Mouse (Mus musculus): ENCODE results near the gene Ccr10. TPM values are rescaled to one million over a fixed set of nuclear protein-coding genes. Genes with fewer than 3 reads are reported as not detected.
"Not testable (repeated sequence)": the region's sequence is repeated elsewhere in the genome, so short reads cannot be mapped to it uniquely, and the experiment has no call there.

Ccr10 gene
- polyA plus RNA-seq, 1 experiment from 2014 or later: 0.23 TPM

DNA sequence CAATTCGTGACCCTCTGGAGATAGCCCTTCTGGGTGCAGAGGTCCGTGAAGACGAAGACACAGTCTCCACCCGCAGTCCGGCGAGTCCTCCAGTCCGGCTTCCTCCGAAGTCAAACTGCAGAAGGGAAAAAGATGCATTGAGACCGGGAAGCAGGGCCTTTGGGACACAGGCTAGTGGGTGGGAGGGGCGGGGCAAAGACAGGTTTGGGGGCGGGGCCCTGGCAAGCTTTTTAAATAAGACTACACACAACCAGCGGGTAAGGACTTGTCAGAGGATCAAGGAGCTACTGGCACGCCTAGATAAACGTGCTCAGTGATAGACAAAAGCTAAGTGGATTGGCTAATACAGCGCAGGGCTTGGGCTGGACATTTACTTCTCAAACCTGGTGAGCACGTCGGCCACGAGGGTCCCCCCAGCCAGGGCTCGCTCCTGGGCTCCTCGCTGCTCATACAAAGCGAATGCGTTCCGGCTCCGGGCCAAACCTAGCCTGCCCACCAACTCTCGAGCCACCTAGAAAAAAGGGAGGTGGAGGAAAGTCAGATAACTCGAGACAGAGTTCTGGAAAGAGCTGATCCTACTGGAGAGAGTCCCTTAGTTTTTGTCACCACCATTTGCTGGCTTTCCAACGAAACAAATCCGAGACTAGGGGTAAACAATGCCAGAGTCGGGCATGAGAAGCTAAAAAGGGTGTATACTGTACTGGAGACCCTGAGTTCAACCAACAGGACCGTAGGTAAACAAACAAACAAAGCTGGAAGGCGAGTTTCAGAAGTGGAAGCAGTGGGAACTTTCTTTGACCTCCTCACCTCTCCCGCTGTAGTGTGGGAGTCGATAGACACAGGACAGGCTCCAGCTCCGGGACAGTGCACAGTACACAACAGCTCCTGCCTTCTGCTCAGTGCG, 10.3 kb downstream of the Ccr10 start:
- DNase-seq (ENCODE audit: low spot score) (no peak), ATAC-seq (replicated peaks; ENCODE audit: low FRiP score, low TSS enrichment, low read depth) (no peak)
- peaks cover 54% of the 10 kb centered on the region for H3K27me3 ChIP-seq (replicated peaks; ENCODE audit: control insufficient read depth, insufficient read depth, low read length)
- no peaks in the 10 kb centered on the region for H3K9me3 ChIP-seq (ENCODE audit: control insufficient read depth, low read length)
- H3K36me3 ChIP-seq (ENCODE audit: control insufficient read depth, insufficient read depth, low read length): peaks cover 64% of the 10 kb centered on the region
- H3K27ac ChIP-seq (ENCODE audit: low read depth): no peak overlapping the region
- H3K9ac ChIP-seq (ENCODE audit: low read length): no peak overlapping the region
- no peak overlapping the region for H3K4me2 ChIP-seq (ENCODE audit: low read length)
- H3K4me1 ChIP-seq (replicated peaks; ENCODE audit: control insufficient read depth, insufficient read depth, low read length): peaks cover 11% of the 10 kb centered on the region
- WGBS: 44% methylated on average over 35 of the region's 35 CpGs
- H3K4me3 ChIP-seq (ENCODE audit: low read depth, low read length): no peak overlapping the region

GRCm38 (mm10) chr11:101164351-101164665, 10.9 kb downstream of the Ccr10 start:
- no peak overlapping the region for H3K4me3 ChIP-seq (ENCODE audit: low read depth, low read length)
- peaks cover 5% of the 10 kb centered on the region for H3K4me1 ChIP-seq (replicated peaks; ENCODE audit: control insufficient read depth, insufficient read depth, low read length)
- H3K9ac ChIP-seq (ENCODE audit: low read length): no peak overlapping the region
- H3K36me3 ChIP-seq (ENCODE audit: control insufficient read depth, insufficient read depth, low read length): peaks cover 64% of the 10 kb centered on the region
- H3K9me3 ChIP-seq (ENCODE audit: control insufficient read depth, low read length): no peaks in the 10 kb centered on the region
- ATAC-seq (replicated peaks; ENCODE audit: low FRiP score, low TSS enrichment, low read depth) (no peak), DNase-seq (ENCODE audit: low spot score) (no peak)
- no peak overlapping the region for H3K27ac ChIP-seq (ENCODE audit: low read depth)
- H3K27me3 ChIP-seq (replicated peaks; ENCODE audit: control insufficient read depth, insufficient read depth, low read length): peaks cover 54% of the 10 kb centered on the region
- peak overlapping the region; percentile 30 for H3K4me2 ChIP-seq (ENCODE audit: low read length)
- 25% methylated on average over 21 of the region's 21 CpGs for WGBS

GRCm38 (mm10) chr11:101163476-101164350, 11.5 kb downstream of the Ccr10 start:
- DNase-seq (ENCODE audit: low spot score) (no peak), ATAC-seq (replicated peaks; ENCODE audit: low FRiP score, low TSS enrichment, low read depth) (no peak)
- Histone ChIP-seq H3K27ac (ENCODE audit: low read depth) (no peak overlapping the region), H3K9me3 (ENCODE audit: control insufficient read depth, low read length) (no peaks in the 10 kb centered on the region), H3K36me3 (ENCODE audit: control insufficient read depth, insufficient read depth, low read length) (peaks cover 64% of the 10 kb centered on the region), H3K4me1 (replicated peaks; ENCODE audit: control insufficient read depth, insufficient read depth, low read length) (no peaks in the 10 kb centered on the region; the same call in 1 of the 2 replicates), H3K4me2 (ENCODE audit: low read length) (peak overlapping the region; percentile 30), H3K9ac (ENCODE audit: low read length) (no peak overlapping the region), H3K27me3 (replicated peaks; ENCODE audit: control insufficient read depth, insufficient read depth, low read length) (peaks cover 49% of the 10 kb centered on the region), H3K4me3 (ENCODE audit: low read depth, low read length) (no peak overlapping the region)
- 34% methylated on average over 44 of the region's 49 CpGs for WGBS

DNA sequence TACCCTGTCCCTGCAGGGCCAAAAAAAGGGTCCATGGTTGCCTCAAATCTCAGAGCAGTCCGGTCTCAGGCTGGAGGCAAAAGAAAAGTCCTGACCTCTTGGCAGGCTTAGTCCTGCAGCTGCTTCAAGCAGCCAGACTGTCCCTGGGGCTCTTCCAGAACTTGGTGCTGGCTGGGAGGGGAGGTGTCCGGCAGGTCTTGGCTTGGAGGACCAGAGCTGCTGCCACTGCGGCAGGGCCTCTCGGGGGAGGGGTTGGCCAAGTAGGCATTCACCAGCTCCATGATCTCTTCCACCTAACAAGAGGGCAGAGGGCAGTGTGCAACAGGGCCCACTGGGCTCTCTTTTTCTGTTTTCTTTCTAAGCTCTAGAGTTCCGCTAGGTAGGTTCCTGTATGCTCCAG, 12.5 kb downstream of the Ccr10 start:
- DNase-seq (ENCODE audit: low spot score): no peak
- no peaks in the 10 kb centered on the region for H3K9me3 ChIP-seq (ENCODE audit: control insufficient read depth, low read length)
- no peak overlapping the region for H3K27ac ChIP-seq (ENCODE audit: low read depth)
- no peaks in the 10 kb centered on the region; the same call in 1 of the 2 replicates for H3K4me1 ChIP-seq (replicated peaks; ENCODE audit: control insufficient read depth, insufficient read depth, low read length)
- H3K27me3 ChIP-seq (replicated peaks; ENCODE audit: control insufficient read depth, insufficient read depth, low read length): peaks cover 40% of the 10 kb centered on the region
- H3K36me3 ChIP-seq (ENCODE audit: control insufficient read depth, insufficient read depth, low read length): peaks cover 61% of the 10 kb centered on the region
- 68% methylated on average over 5 of the region's 5 CpGs for WGBS
- H3K9ac ChIP-seq (ENCODE audit: low read length): no peak overlapping the region
- H3K4me3 ChIP-seq (ENCODE audit: low read depth, low read length): no peak overlapping the region
- ATAC-seq (replicated peaks; ENCODE audit: low FRiP score, low TSS enrichment, low read depth): no peak
- no peak overlapping the region for H3K4me2 ChIP-seq (ENCODE audit: low read length)

DNA sequence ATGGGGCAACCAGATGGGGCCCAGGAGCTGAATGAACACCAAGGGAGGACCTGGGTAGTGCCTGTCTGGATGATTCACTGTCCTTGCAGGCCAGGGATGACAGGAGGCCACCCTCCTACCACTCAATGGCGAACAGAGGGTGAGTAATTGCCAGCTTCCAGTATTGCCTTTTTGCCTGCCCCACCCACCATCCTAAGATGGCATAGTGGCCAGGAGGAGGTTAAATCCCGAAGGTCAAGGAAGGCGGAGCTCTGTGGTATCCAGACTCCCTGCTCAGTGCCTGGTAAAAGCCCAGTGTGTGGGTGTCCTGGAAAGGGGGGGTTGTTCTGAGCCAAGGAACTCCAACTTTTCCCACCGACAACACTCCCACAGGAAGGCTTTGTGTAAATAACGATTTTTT, 12.9 kb downstream of the Ccr10 start:
- 61% methylated on average over 5 of the region's 5 CpGs for WGBS
- Histone ChIP-seq H3K36me3 (ENCODE audit: control insufficient read depth, insufficient read depth, low read length) (peaks cover 56% of the 10 kb centered on the region), H3K9ac (ENCODE audit: low read length) (no peak overlapping the region), H3K4me1 (replicated peaks; ENCODE audit: control insufficient read depth, insufficient read depth, low read length) (no peaks in the 10 kb centered on the region; the same call in 1 of the 2 replicates), H3K4me3 (ENCODE audit: low read depth, low read length) (no peak overlapping the region), H3K27ac (ENCODE audit: low read depth) (no peak overlapping the region), H3K4me2 (ENCODE audit: low read length) (no peak overlapping the region), H3K27me3 (replicated peaks; ENCODE audit: control insufficient read depth, insufficient read depth, low read length) (peaks cover 35% of the 10 kb centered on the region), H3K9me3 (ENCODE audit: control insufficient read depth, low read length) (no peaks in the 10 kb centered on the region)
- no peak for ATAC-seq (replicated peaks; ENCODE audit: low FRiP score, low TSS enrichment, low read depth)
- DNase-seq (ENCODE audit: low spot score): no peak

DNA sequence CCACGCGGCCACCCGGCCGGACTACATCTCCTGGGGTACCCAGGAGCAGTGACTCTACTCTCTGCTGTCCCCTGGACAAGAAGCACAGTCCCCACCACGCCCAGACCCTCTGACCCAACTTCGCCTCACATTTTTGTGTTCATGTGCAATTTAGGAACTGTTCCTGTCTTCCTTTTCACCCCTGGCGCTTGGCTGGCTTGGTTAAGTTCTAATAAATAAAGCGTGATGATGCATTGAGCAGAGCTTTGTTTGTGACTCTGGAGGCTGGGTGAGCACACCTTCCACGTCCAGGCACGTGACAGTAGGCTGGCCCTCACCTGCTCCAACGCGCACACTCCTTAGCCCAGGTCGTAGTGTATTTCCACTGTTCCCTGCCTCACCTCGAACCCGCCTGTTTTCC, 13.7 kb downstream of the Ccr10 start:
- no peak overlapping the region for H3K27ac ChIP-seq (ENCODE audit: low read depth)
- no peak for ATAC-seq (replicated peaks; ENCODE audit: low FRiP score, low TSS enrichment, low read depth)
- no peaks in the 10 kb centered on the region for H3K9me3 ChIP-seq (ENCODE audit: control insufficient read depth, low read length)
- 87% methylated on average over 15 of the region's 15 CpGs for WGBS
- no peak overlapping the region for H3K9ac ChIP-seq (ENCODE audit: low read length)
- no peak overlapping the region for H3K4me2 ChIP-seq (ENCODE audit: low read length)
- no peak overlapping the region for H3K4me3 ChIP-seq (ENCODE audit: low read depth, low read length)
- no peaks in the 10 kb centered on the region; the same call in 1 of the 2 replicates for H3K4me1 ChIP-seq (replicated peaks; ENCODE audit: control insufficient read depth, insufficient read depth, low read length)
- DNase-seq (ENCODE audit: low spot score): no peak
- peaks cover 28% of the 10 kb centered on the region for H3K27me3 ChIP-seq (replicated peaks; ENCODE audit: control insufficient read depth, insufficient read depth, low read length)
- peaks cover 49% of the 10 kb centered on the region for H3K36me3 ChIP-seq (ENCODE audit: control insufficient read depth, insufficient read depth, low read length)

- ATAC-seq (replicated peaks; ENCODE audit: low FRiP score, low TSS enrichment, low read depth); DNase-seq (ENCODE audit: low spot score); H3K4me1 ChIP-seq (replicated peaks; ENCODE audit: control insufficient read depth, insufficient read depth, low read length); H3K4me2 ChIP-seq (ENCODE audit: low read length); H3K9ac ChIP-seq (ENCODE audit: low read length); H3K27ac ChIP-seq (ENCODE audit: low read depth); H3K4me3 ChIP-seq (ENCODE audit: low read depth, low read length); H3K9me3 ChIP-seq (ENCODE audit: control insufficient read depth, low read length): not testable (repeated sequence)
- 76% methylated on average over 6 of the region's 8 CpGs for WGBS
- H3K36me3 ChIP-seq (ENCODE audit: control insufficient read depth, insufficient read depth, low read length): peaks cover 44% of the 10 kb centered on the region
- H3K27me3 ChIP-seq (replicated peaks; ENCODE audit: control insufficient read depth, insufficient read depth, low read length): peaks cover 23% of the 10 kb centered on the region
These were observed 14.2 kb downstream of the Ccr10 start for GRCm38 (mm10) chr11:101160981-101161505.

GRCm38 (mm10) chr11:101160151-101160550, 15.1 kb downstream of the Ccr10 start:
- H3K9me3 ChIP-seq (ENCODE audit: control insufficient read depth, low read length); DNase-seq (ENCODE audit: low spot score); H3K4me2 ChIP-seq (ENCODE audit: low read length); H3K4me3 ChIP-seq (ENCODE audit: low read depth, low read length); H3K27ac ChIP-seq (ENCODE audit: low read depth); H3K4me1 ChIP-seq (replicated peaks; ENCODE audit: control insufficient read depth, insufficient read depth, low read length); H3K9ac ChIP-seq (ENCODE audit: low read length); ATAC-seq (replicated peaks; ENCODE audit: low FRiP score, low TSS enrichment, low read depth): not testable (repeated sequence)
- 61% methylated on average over 8 of the region's 10 CpGs for WGBS
- peaks cover 37% of the 10 kb centered on the region for H3K36me3 ChIP-seq (ENCODE audit: control insufficient read depth, insufficient read depth, low read length)
- H3K27me3 ChIP-seq (replicated peaks; ENCODE audit: control insufficient read depth, insufficient read depth, low read length): peaks cover 18% of the 10 kb centered on the region

Measured in intestine, embryonic 14.5 days (tissue).